10 mouse cellular contexts compared by ENCODE assay signal in the genomic region with DNA sequence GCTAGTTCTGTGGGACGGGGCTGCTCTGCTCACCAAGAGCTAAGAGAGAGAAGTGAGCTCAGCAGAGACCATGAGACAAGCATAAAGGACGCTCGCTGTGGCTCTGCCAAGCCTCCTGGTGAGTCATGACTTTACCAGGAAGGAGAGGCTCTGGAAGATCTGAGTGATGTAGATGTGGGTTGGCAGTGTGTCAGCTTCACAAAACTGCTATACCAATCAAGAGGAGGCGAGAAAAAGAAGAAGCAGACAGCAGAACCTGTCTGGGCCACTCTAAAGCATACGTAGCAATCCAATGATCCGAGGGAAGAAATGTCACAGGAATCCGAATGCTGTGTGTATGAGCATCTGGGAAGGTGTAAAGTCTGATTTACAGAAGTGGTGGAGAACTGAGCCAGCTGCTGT. TPM values are rescaled to one million over a fixed set of nuclear protein-coding genes. Genes with fewer than 3 reads are reported as not detected.
DNase-seq lines count a peak whose midpoint lies in the region; ATAC-seq and TF ChIP-seq lines count a peak whose summit lies in the region.
"Had no signal": no experiment of that assay in that cellular context is flagged by ENCODE, and none has a peak within 500 bp of the region (broad histone marks: within the 10 kb centered on the region; RNA-seq: fewer than 3 reads in every experiment).

No protein-coding gene starts in this region.

- no peak for TF ChIP-seq POLR2A in lung, adult 2 months (IDR thresholded peaks at IDR 0.05; ENCODE audit: borderline replicate concordance, extremely low read depth, low read depth, low read length)
- TF ChIP-seq POLR2A in myocyte (IDR thresholded peaks at IDR 0.05; ENCODE audit: insufficient read length, low read depth) = no peak
- no peak for TF ChIP-seq POLR2A in kidney, adult 2 months (IDR thresholded peaks at IDR 0.05; ENCODE audit: low read depth, low read length)

- no peak overlapping the region for H3ac ChIP-seq in myocyte (ENCODE audit: control insufficient read depth, insufficient read length)

- H3K36me3 ChIP-seq in myocyte (ENCODE audit: control insufficient read depth, insufficient read depth) = no peaks in the 10 kb centered on the region
- H3K36me3 ChIP-seq in kidney, adult 2 months (ENCODE audit: control insufficient read depth, insufficient read depth, low read length) = no peaks in the 10 kb centered on the region

- no peak overlapping the region for H3K4me3 ChIP-seq in lung, adult 2 months (replicated peaks; ENCODE audit: extremely low read depth, low read depth, low read length)
- no peak overlapping the region for H3K4me3 ChIP-seq in myocyte
- no peak overlapping the region for H3K4me3 ChIP-seq in kidney, adult 2 months (ENCODE audit: insufficient read depth, low read depth, low read length)

- no peak overlapping the region for H3K27ac ChIP-seq in kidney, adult 2 months (ENCODE audit: insufficient read depth, low read depth, low read length)

- peak; percentile 39 to 66 for DNase-seq in lung, adult 18-20 months
- no peak for DNase-seq in lung, adult 2 months
- DNase-seq in c-Kit-positive CD71-negative TER-119-negative erythroid progenitor cells, embryonic 14.5 days (ENCODE audit: low read depth) = peak; percentile 20
- DNase-seq in kidney, adult 9 months = no peak
- DNase-seq in kidney, adult 2 months = no peak
- DNase-seq in embryo, embryonic 10 days (ENCODE audit: low spot score) = no peak

- 29% methylated on average over 7 of the region's 7 CpGs for WGBS in lung, adult 2 months
- WGBS in kidney, adult 2 months = 71% methylated on average over 7 of the region's 7 CpGs

- TF ChIP-seq CTCF in lung, adult 2 months (IDR thresholded peaks at IDR 0.05; ENCODE audit: insufficient read depth, low read length) = no peak
- no peak for TF ChIP-seq CTCF in kidney, adult 2 months (conservative IDR thresholded peaks at IDR 0.05; ENCODE audit: insufficient read depth, insufficient read length, low read depth, low read length)

- no peaks in the 10 kb centered on the region for H3K27me3 ChIP-seq in myocyte (ENCODE audit: control insufficient read depth, insufficient read depth, insufficient read length)
- no peaks in the 10 kb centered on the region for H3K27me3 ChIP-seq in kidney, adult 2 months (replicated peaks; ENCODE audit: control insufficient read depth, insufficient read depth, low read length)

- H3K79me2 ChIP-seq in myocyte (ENCODE audit: control insufficient read depth, insufficient read depth) = no peaks in the 10 kb centered on the region

- H3K4me1 ChIP-seq in lung, adult 2 months (ENCODE audit: control insufficient read depth, insufficient read depth, low read length) = peaks cover 9% of the 10 kb centered on the region
- H3K4me1 ChIP-seq in kidney, adult 2 months (ENCODE audit: control insufficient read depth, insufficient read depth, low read length) = no peaks in the 10 kb centered on the region

- peak overlapping the region; percentile 63 for H3K4me2 ChIP-seq in myocyte (ENCODE audit: low read depth)

- peak; percentile 91 to 98 for ATAC-seq in hematopoietic stem cell, adult 5-6 weeks (replicated peaks in 1 of 2; ENCODE audit: insufficient read depth in 1 of 2, low FRiP score in 2 of 2, low TSS enrichment in 1 of 2, low read depth in 1 of 2, poor library complexity in 2 of 2, severe bottlenecking in 2 of 2)

TF ChIP-seq in myocyte, 11 proteins besides CTCF, POLR2A, EP300 and RAD21:
- no peak for TF ChIP-seq TCF12 (IDR thresholded peaks at IDR 0.05; ENCODE audit: insufficient read depth, poor library complexity, severe bottlenecking)
- no peak for TF ChIP-seq E2F4 (IDR thresholded peaks at IDR 0.05; ENCODE audit: insufficient read depth)
- no peak for TF ChIP-seq POLR2AphosphoS2 (IDR thresholded peaks at IDR 0.05; ENCODE audit: insufficient read length, low read depth)
- no peak for TF ChIP-seq MAX (IDR thresholded peaks at IDR 0.05; ENCODE audit: low read depth)
- no peak for TF ChIP-seq MYOG (IDR thresholded peaks at IDR 0.05; ENCODE audit: control insufficient read depth in 1 of 3, insufficient read depth in 1 of 3, insufficient read length in 2 of 3, low read depth in 2 of 3)
- no peak for TF ChIP-seq USF1 (IDR thresholded peaks at IDR 0.05; ENCODE audit: low read depth)
- no peak for TF ChIP-seq SRF (IDR thresholded peaks at IDR 0.05; ENCODE audit: control insufficient read depth, insufficient read length, low read depth)
- TF ChIP-seq REST (IDR thresholded peaks at IDR 0.05; ENCODE audit: insufficient read depth, insufficient read length) = no peak
- TF ChIP-seq CEBPB (IDR thresholded peaks at IDR 0.05; ENCODE audit: insufficient read depth, poor library complexity, severe bottlenecking) = no peak
- no peak for TF ChIP-seq MYOD1 (IDR thresholded peaks at IDR 0.05; ENCODE audit: control insufficient read depth in 1 of 3, insufficient read length in 2 of 3, low read depth in 2 of 3)
- no peak for TF ChIP-seq TCF3 (IDR thresholded peaks at IDR 0.05; ENCODE audit: insufficient read length, low read depth)

RNA-seq across cellular contexts. Expression of a gene that starts 19.2 kb away (rescaled TPM):
- polyA plus RNA-seq in lung, adult 2 months (2012; rRNA removed) = 0.27 TPM in 1 of 2 replicates, not detected in the other
- not detected in 2 replicates for total RNA-seq in hematopoietic stem cell, adult 5-6 weeks (2017)
- not detected for polyA plus RNA-seq in myocyte (2012; fragmentation: generic; extraction: Trizol)
- polyA plus RNA-seq in kidney, adult 2 months (2012; rRNA removed) = 0.09 TPM in 1 of 2 replicates, not detected in the other
- total RNA-seq: layer of hippocampus, postnatal 14 days had no signal
- polyA plus RNA-seq: spleen, adult 2 months had no signal

Comparison
In these comparisons a context has a peak if more than half of its experiments do, and no peak if none do; other contexts are left out.
1. DNase-seq: peak in lung, adult 18-20 months (2 of 2) and c-Kit-positive CD71-negative TER-119-negative erythroid progenitor cells, embryonic 14.5 days (single experiment); none in lung, adult 2 months (single experiment), kidney, adult 9 months (single experiment), kidney, adult 2 months (single experiment) and embryo, embryonic 10 days (single experiment).